Mouse (Mus musculus) testis, adult 2 months (tissue): ENCODE results near the gene Disp2.

Experiments used
- CTCF ChIP-seq: fragments of 200-500 bp; IDR thresholded peaks from 2 replicates; pipeline ENCODE4 v1.5.1; 2012; ENCODE audit warnings: low read depth, mild to moderate bottlenecking, inconsistent platforms, low read length, moderate library complexity; ENCODE audit not compliant: control insufficient read depth, insufficient read depth, insufficient replicate concordance
- POLR2A ChIP-seq: fragments of 200-500 bp; IDR thresholded peaks from 2 replicates; pipeline ENCODE4 v1.6.1; 2012; ENCODE audit warnings: low read depth, mild to moderate bottlenecking, inconsistent platforms, low read length, moderate library complexity; ENCODE audit not compliant: control insufficient read depth

DNA sequence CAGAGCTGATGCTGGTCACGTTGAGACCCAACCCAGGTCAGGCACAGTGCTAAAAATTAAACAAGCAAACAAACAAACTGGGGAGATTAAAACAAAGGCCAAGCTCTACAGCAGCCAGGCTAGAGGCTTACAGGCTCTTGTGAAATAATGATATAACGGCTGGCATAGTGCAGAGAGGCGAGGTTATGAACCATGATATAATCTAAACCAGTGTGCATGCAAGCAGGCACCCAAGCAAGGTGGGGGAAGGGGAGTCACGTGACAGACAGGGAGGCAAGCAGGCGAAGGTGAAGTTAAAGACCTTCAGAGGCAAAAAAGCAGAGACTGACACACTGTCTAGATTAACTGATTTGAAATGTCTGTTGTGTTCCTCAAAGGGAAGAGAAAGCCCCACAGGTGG is 3.6 kb downstream of the Disp2 start:
- TF ChIP-seq CTCF (no peak), POLR2A (no peak)
